Mouse (Mus musculus): ENCODE measurements around the gene B3gnt7.

B3gnt7 gene

GRCm38 (mm10) chr1:86345956-86346355 lies 43.3 kb downstream of the B3gnt7 start:
- DNase-seq = no peak

- DNase-seq = no peak
Observed at GRCm38 (mm10) chr1:86346851-86347715, 44.5 kb downstream of the B3gnt7 start.

GRCm38 (mm10) chr1:86347716-86348045 lies 45.0 kb downstream of the B3gnt7 start:
- DNase-seq = no peak

- DNase-seq = no peak
Observed at GRCm38 (mm10) chr1:86348083-86348482, 45.5 kb downstream of the B3gnt7 start.

- no peak for DNase-seq
Observed at GRCm38 (mm10) chr1:86348801-86349200, 46.2 kb downstream of the B3gnt7 start.

- no peak for DNase-seq
Observed at GRCm38 (mm10) chr1:86349201-86349600, 46.6 kb downstream of the B3gnt7 start.

GRCm38 (mm10) chr1:86349696-86350095 lies 47.1 kb downstream of the B3gnt7 start:
- no peak for DNase-seq

- DNase-seq = no peak
Observed at GRCm38 (mm10) chr1:86350576-86350975, 47.9 kb downstream of the B3gnt7 start.

GRCm38 (mm10) chr1:86354186-86354585 lies 51.6 kb downstream of the B3gnt7 start:
- DNase-seq = no peak

Data from cerebellum, adult 18-20 months (tissue).